Mouse (Mus musculus): ENCODE measurements around the gene Slc13a5. TPM values are rescaled to one million over a fixed set of nuclear protein-coding genes. Genes with fewer than 3 reads are reported as not detected.

Slc13a5 gene
- not detected in 2 replicates for total RNA-seq (2015; ENCODE audit: low replicate concordance)
- not detected in 2 replicates for total RNA-seq (2017; ENCODE audit: low replicate concordance)

GRCm38 (mm10) chr11:72266960-72267560 is at the start of gene Slc13a5:
Gene Slc13a5 (minus strand): TSS chr11:72267222.
- no peak for ATAC-seq (replicated peaks; ENCODE audit: low FRiP score, poor library complexity, severe bottlenecking)

GRCm38 (mm10) chr11:72314151-72314895 is 47.3 kb upstream of the Slc13a5 start, which contains the start of gene Fbxo39:
Gene Fbxo39 (plus strand): TSS chr11:72314444.
- no peak for ATAC-seq (replicated peaks; ENCODE audit: low FRiP score, poor library complexity, severe bottlenecking)

GRCm38 (mm10) chr11:72311355-72312001 is 44.5 kb upstream of the Slc13a5 start:
- peak; percentile 87 for ATAC-seq (replicated peaks; ENCODE audit: low FRiP score, poor library complexity, severe bottlenecking)

GRCm38 (mm10) chr11:72310491-72310890 is 43.5 kb upstream of the Slc13a5 start:
- peak; percentile 58 for ATAC-seq (replicated peaks; ENCODE audit: low FRiP score, poor library complexity, severe bottlenecking)

- ATAC-seq (replicated peaks; ENCODE audit: low FRiP score, poor library complexity, severe bottlenecking) = peak; percentile 64
These were observed 42.0 kb upstream of the Slc13a5 start for GRCm38 (mm10) chr11:72308982-72309381.

GRCm38 (mm10) chr11:72307461-72307860 is 40.4 kb upstream of the Slc13a5 start:
- ATAC-seq (replicated peaks; ENCODE audit: low FRiP score, poor library complexity, severe bottlenecking) = no peak

- ATAC-seq (replicated peaks; ENCODE audit: low FRiP score, poor library complexity, severe bottlenecking) = peak; percentile 61
These were observed 35.2 kb upstream of the Slc13a5 start for GRCm38 (mm10) chr11:72302230-72302629.

GRCm38 (mm10) chr11:72301334-72301733 is 34.3 kb upstream of the Slc13a5 start, which contains the start of gene Xaf1:
Gene Xaf1 (plus strand): TSS chr11:72301629.
- peak; percentile 90 for ATAC-seq (replicated peaks; ENCODE audit: low FRiP score, poor library complexity, severe bottlenecking)

GRCm38 (mm10) chr11:72293116-72293515 is 26.1 kb upstream of the Slc13a5 start:
- ATAC-seq (replicated peaks; ENCODE audit: low FRiP score, poor library complexity, severe bottlenecking) = no peak

GRCm38 (mm10) chr11:72287543-72287942 is 20.5 kb upstream of the Slc13a5 start:
- no peak for ATAC-seq (replicated peaks; ENCODE audit: low FRiP score, poor library complexity, severe bottlenecking)

- ATAC-seq (replicated peaks; ENCODE audit: low FRiP score, poor library complexity, severe bottlenecking) = no peak
These were observed 20.1 kb upstream of the Slc13a5 start for GRCm38 (mm10) chr11:72287126-72287525.

GRCm38 (mm10) chr11:72286651-72287050 is 19.6 kb upstream of the Slc13a5 start:
- no peak for ATAC-seq (replicated peaks; ENCODE audit: low FRiP score, poor library complexity, severe bottlenecking)

GRCm38 (mm10) chr11:72285971-72286480 is 19.0 kb upstream of the Slc13a5 start:
- no peak for ATAC-seq (replicated peaks; ENCODE audit: low FRiP score, poor library complexity, severe bottlenecking)

- no peak for ATAC-seq (replicated peaks; ENCODE audit: low FRiP score, poor library complexity, severe bottlenecking)
These were observed 17.6 kb upstream of the Slc13a5 start for GRCm38 (mm10) chr11:72284532-72285182.

GRCm38 (mm10) chr11:72283486-72284224 is 16.6 kb upstream of the Slc13a5 start:
- no peak for ATAC-seq (replicated peaks; ENCODE audit: low FRiP score, poor library complexity, severe bottlenecking)

- ATAC-seq (replicated peaks; ENCODE audit: low FRiP score, poor library complexity, severe bottlenecking) = no peak
These were observed 14.9 kb upstream of the Slc13a5 start for GRCm38 (mm10) chr11:72281852-72282400.

GRCm38 (mm10) chr11:72281143-72281851 is 14.3 kb upstream of the Slc13a5 start:
- ATAC-seq (replicated peaks; ENCODE audit: low FRiP score, poor library complexity, severe bottlenecking) = no peak

GRCm38 (mm10) chr11:72273341-72273740 is 6.3 kb upstream of the Slc13a5 start:
- no peak for ATAC-seq (replicated peaks; ENCODE audit: low FRiP score, poor library complexity, severe bottlenecking)

Measured in erythroblast, adult 5-6 weeks (primary cell).